Mouse (Mus musculus) cerebellum, adult (tissue): ENCODE results near the gene Ankrd26.

ENCODE experiments used
- ATAC-seq: cut with Nextera tagmentation; 2 replicates; pipeline ENCODE4 v1.9.2; 2017; ENCODE audit warnings: mild to moderate bottlenecking, moderate library complexity, mixed read lengths; ENCODE audit not compliant: insufficient number of reproducible peaks, low FRiP score, low TSS enrichment

The Ankrd26 gene

GRCm38 (mm10) chr6:118482125-118482524 is 79.9 kb downstream of the Ankrd26 start:
- no peak for ATAC-seq

- peak; percentile 92 for ATAC-seq
Measured at GRCm38 (mm10) chr6:118478957-118479708, 82.9 kb downstream of the Ankrd26 start, which contains the start of gene Zfp9. Gene Zfp9, minus strand, starts transcription at chr6:118479320.

GRCm38 (mm10) chr6:118477875-118478785 is 83.9 kb downstream of the Ankrd26 start:
- no peak for ATAC-seq

GRCm38 (mm10) chr6:118462069-118462705 is 99.8 kb downstream of the Ankrd26 start:
- no peak for ATAC-seq

GRCm38 (mm10) chr6:118457726-118458125 is 104.3 kb downstream of the Ankrd26 start:
- no peak for ATAC-seq

GRCm38 (mm10) chr6:118455042-118455631 is 106.9 kb downstream of the Ankrd26 start, which contains the start of gene Zfp248:
Gene Zfp248, minus strand, starts transcription at chr6:118455528.
- peak; percentile 97 for ATAC-seq

GRCm38 (mm10) chr6:118454452-118454851 is 107.6 kb downstream of the Ankrd26 start:
- ATAC-seq = no peak
